Mouse (Mus musculus): ENCODE results near the gene Gcdh. TPM values are rescaled to one million over a fixed set of nuclear protein-coding genes. Genes with fewer than 3 reads are reported as not detected.
A peak's percentile ranks its signal among the peaks of the same experiment; 100 is the strongest.

Gcdh gene
- polyA plus RNA-seq, 1 experiment from 2014 or later = 31.8 TPM

DNA sequence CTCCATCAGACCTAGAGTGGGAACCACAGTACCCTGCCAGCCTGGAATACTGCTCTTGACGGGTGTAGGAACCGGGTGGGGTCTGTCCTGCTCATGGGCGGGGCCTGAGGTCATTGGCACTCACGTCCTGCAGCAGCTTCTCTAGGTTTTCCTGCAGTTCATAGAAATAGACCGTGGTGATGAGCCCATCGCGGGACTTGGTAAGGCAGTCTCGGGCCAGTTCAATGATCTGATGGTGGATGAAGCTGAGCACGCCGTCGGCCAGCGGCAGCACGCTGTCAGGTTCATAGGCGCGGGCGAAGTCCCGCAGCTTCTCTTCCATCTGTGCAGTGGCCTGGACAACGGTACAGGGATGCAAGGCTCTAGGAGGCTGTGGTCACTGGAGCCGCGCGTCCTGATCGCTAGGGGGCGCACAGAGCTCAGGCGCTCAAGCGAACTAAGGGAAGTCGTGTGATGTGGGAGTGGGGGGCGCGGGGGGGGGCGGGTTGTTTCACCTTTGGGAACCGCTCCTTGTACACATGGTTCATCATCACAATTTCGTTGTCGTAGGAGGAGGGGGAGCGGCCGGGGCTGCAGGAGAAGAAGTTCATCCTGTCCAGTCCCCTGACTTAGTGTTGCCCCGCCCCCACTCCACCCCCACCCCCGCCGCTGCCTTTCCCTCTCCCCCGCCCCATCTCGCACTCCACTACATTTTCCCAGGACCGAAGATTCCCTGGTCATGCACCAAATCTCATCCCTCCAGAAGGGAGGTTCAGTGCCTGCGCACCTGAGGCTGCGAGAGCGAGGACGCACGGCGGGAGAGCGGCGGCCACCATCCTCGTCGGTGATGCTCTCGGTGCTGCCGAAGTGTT, 35.0 kb upstream of the Gcdh start:
- ATAC-seq (ENCODE audit: low FRiP score) (peak; percentile 86), DNase-seq (ENCODE audit: low spot score, missing footprints) (peak; percentile 98)
- no peaks in the 10 kb centered on the region; the same call in 1 of the 2 replicates for H3K4me1 ChIP-seq (ENCODE audit: control insufficient read depth, insufficient read depth, low read length)
- H3K27me3 ChIP-seq (ENCODE audit: control insufficient read depth, insufficient read depth, low read length) = peaks cover 19% of the 10 kb centered on the region
- H3K36me3 ChIP-seq (ENCODE audit: control insufficient read depth, insufficient read depth, low read length) = no peaks in the 10 kb centered on the region
- H3K4me3 ChIP-seq (ENCODE audit: low read depth, low read length) = peak overlapping the region; percentile 36
- peak overlapping the region; percentile 30; the same call in 1 of the 2 replicates for H3K9ac ChIP-seq (ENCODE audit: low read length)
- H3K9me3 ChIP-seq (ENCODE audit: control insufficient read depth, low read length) = no peaks in the 10 kb centered on the region
- H3K27ac ChIP-seq (ENCODE audit: low read depth, low read length) = no peak overlapping the region
- H3K4me2 ChIP-seq = peak overlapping the region; percentile 59
- 3% methylated on average over 51 of the region's 52 CpGs for WGBS

GRCm38 (mm10) chr8:84927513-84927912, 33.8 kb upstream of the Gcdh start:
- peak; percentile 14 for DNase-seq (ENCODE audit: low spot score, missing footprints)
- no peak overlapping the region for H3K4me3 ChIP-seq (ENCODE audit: low read depth, low read length)
- no peak overlapping the region for H3K27ac ChIP-seq (ENCODE audit: low read depth, low read length)
- no peak overlapping the region for H3K4me2 ChIP-seq
- no peaks in the 10 kb centered on the region for H3K9me3 ChIP-seq (ENCODE audit: control insufficient read depth, low read length)
- H3K36me3 ChIP-seq (ENCODE audit: control insufficient read depth, insufficient read depth, low read length) = no peaks in the 10 kb centered on the region
- 92% methylated on average over 1 of the region's 1 CpGs for WGBS
- H3K27me3 ChIP-seq (ENCODE audit: control insufficient read depth, insufficient read depth, low read length) = peaks cover 19% of the 10 kb centered on the region
- no peaks in the 10 kb centered on the region; the same call in 1 of the 2 replicates for H3K4me1 ChIP-seq (ENCODE audit: control insufficient read depth, insufficient read depth, low read length)
- no peak overlapping the region for H3K9ac ChIP-seq (ENCODE audit: low read length)
- ATAC-seq (ENCODE audit: low FRiP score) = no peak

- H3K27ac ChIP-seq (ENCODE audit: low read depth, low read length) = no peak overlapping the region
- H3K27me3 ChIP-seq (ENCODE audit: control insufficient read depth, insufficient read depth, low read length) = peaks cover 16% of the 10 kb centered on the region
- no peak overlapping the region for H3K4me2 ChIP-seq
- no peaks in the 10 kb centered on the region for H3K36me3 ChIP-seq (ENCODE audit: control insufficient read depth, insufficient read depth, low read length)
- H3K9me3 ChIP-seq (ENCODE audit: control insufficient read depth, low read length) = no peaks in the 10 kb centered on the region
- ATAC-seq (ENCODE audit: low FRiP score) (no peak), DNase-seq (ENCODE audit: low spot score, missing footprints) (no peak)
- WGBS = 73% methylated on average over 7 of the region's 7 CpGs
- H3K4me1 ChIP-seq (ENCODE audit: control insufficient read depth, insufficient read depth, low read length) = no peaks in the 10 kb centered on the region; the same call in 1 of the 2 replicates
- H3K4me3 ChIP-seq (ENCODE audit: low read depth, low read length) = no peak overlapping the region
- H3K9ac ChIP-seq (ENCODE audit: low read length) = no peak overlapping the region
Measured at GRCm38 (mm10) chr8:84925557-84925956, 31.8 kb upstream of the Gcdh start.

GRCm38 (mm10) chr8:84921596-84921995, 27.9 kb upstream of the Gcdh start:
- 82% methylated on average over 2 of the region's 2 CpGs for WGBS
- Histone ChIP-seq H3K9ac (ENCODE audit: low read length) (no peak overlapping the region), H3K4me3 (ENCODE audit: low read depth, low read length) (no peak overlapping the region), H3K4me1 (ENCODE audit: control insufficient read depth, insufficient read depth, low read length) (no peaks in the 10 kb centered on the region), H3K27me3 (ENCODE audit: control insufficient read depth, insufficient read depth, low read length) (peaks cover 4% of the 10 kb centered on the region; the same call in 1 of the 2 replicates), H3K27ac (ENCODE audit: low read depth, low read length) (no peak overlapping the region), H3K36me3 (ENCODE audit: control insufficient read depth, insufficient read depth, low read length) (no peaks in the 10 kb centered on the region), H3K4me2 (no peak overlapping the region), H3K9me3 (ENCODE audit: control insufficient read depth, low read length) (no peaks in the 10 kb centered on the region)
- ATAC-seq (ENCODE audit: low FRiP score) = no peak
- DNase-seq (ENCODE audit: low spot score, missing footprints) = no peak

- Histone ChIP-seq H3K4me3 (ENCODE audit: low read depth, low read length) (no peak overlapping the region), H3K4me1 (ENCODE audit: control insufficient read depth, insufficient read depth, low read length) (no peaks in the 10 kb centered on the region), H3K36me3 (ENCODE audit: control insufficient read depth, insufficient read depth, low read length) (no peaks in the 10 kb centered on the region), H3K9me3 (ENCODE audit: control insufficient read depth, low read length) (no peaks in the 10 kb centered on the region), H3K27me3 (ENCODE audit: control insufficient read depth, insufficient read depth, low read length) (peaks cover 11% of the 10 kb centered on the region), H3K4me2 (no peak overlapping the region), H3K9ac (ENCODE audit: low read length) (no peak overlapping the region), H3K27ac (ENCODE audit: low read depth, low read length) (no peak overlapping the region)
- 96% methylated on average over 15 of the region's 15 CpGs for WGBS
- DNase-seq (ENCODE audit: low spot score, missing footprints) (no peak), ATAC-seq (ENCODE audit: low FRiP score) (no peak)
Measured at GRCm38 (mm10) chr8:84918646-84919045, 24.9 kb upstream of the Gcdh start.

- Histone ChIP-seq H3K9me3 (ENCODE audit: control insufficient read depth, low read length) (no peaks in the 10 kb centered on the region), H3K4me1 (ENCODE audit: control insufficient read depth, insufficient read depth, low read length) (peaks cover 4% of the 10 kb centered on the region), H3K27me3 (ENCODE audit: control insufficient read depth, insufficient read depth, low read length) (peaks cover 20% of the 10 kb centered on the region), H3K27ac (ENCODE audit: low read depth, low read length) (no peak overlapping the region), H3K9ac (ENCODE audit: low read length) (no peak overlapping the region), H3K4me2 (no peak overlapping the region), H3K4me3 (ENCODE audit: low read depth, low read length) (no peak overlapping the region), H3K36me3 (ENCODE audit: control insufficient read depth, insufficient read depth, low read length) (no peaks in the 10 kb centered on the region)
- ATAC-seq (ENCODE audit: low FRiP score) (no peak), DNase-seq (ENCODE audit: low spot score, missing footprints) (no peak)
- WGBS = 30% methylated on average over 20 of the region's 20 CpGs
Measured at GRCm38 (mm10) chr8:84917781-84918180, 24.1 kb upstream of the Gcdh start.

DNA sequence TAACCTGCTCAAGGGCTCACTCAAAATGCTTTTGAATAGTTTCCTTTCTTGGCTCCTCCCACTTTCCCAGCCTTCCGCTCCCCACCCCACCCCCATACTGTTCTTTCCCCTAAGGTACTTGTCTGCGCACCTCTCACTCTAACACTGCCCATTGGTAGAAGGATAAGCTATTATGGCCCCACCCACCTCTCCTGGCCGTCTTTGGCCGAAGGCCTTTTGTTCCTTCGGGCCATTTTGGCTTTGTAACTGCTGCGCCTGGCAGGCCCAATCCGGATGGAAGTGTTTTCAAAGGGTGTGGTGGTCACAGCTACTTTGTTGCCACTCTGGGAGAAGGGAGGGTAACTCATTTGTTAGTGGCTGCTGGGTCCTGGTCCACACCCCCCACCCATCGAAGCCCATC, 21.5 kb upstream of the Gcdh start:
- ATAC-seq (ENCODE audit: low FRiP score) (no peak), DNase-seq (ENCODE audit: low spot score, missing footprints) (no peak)
- Histone ChIP-seq H3K9ac (ENCODE audit: low read length) (no peak overlapping the region), H3K4me3 (ENCODE audit: low read depth, low read length) (no peak overlapping the region), H3K27me3 (ENCODE audit: control insufficient read depth, insufficient read depth, low read length) (peaks cover 41% of the 10 kb centered on the region), H3K27ac (ENCODE audit: low read depth, low read length) (no peak overlapping the region), H3K36me3 (ENCODE audit: control insufficient read depth, insufficient read depth, low read length) (no peaks in the 10 kb centered on the region), H3K4me1 (ENCODE audit: control insufficient read depth, insufficient read depth, low read length) (peaks cover 5% of the 10 kb centered on the region), H3K4me2 (no peak overlapping the region), H3K9me3 (ENCODE audit: control insufficient read depth, low read length) (no peaks in the 10 kb centered on the region)
- 88% methylated on average over 8 of the region's 8 CpGs for WGBS

DNA sequence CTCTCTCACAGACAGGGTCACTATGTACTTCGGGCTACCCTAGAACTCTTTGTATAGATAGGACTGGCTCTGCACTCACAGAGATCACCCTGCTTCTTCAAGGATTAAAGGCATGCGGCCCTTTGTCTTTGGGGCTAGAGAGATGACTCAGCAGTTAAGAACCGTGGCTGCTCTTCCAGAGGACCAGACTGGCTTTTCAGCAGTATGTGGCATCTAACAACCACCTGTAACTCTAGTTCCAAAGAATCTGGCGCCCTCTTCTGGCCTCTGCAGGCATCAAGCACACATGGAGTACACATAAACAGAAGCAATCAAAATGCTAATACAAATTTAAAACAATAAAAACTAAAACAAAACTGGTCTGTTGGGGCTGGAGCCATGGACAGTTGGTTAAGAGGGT, 20.2 kb upstream of the Gcdh start:
- Histone ChIP-seq H3K4me3 (ENCODE audit: low read depth, low read length) (no peak overlapping the region), H3K27me3 (ENCODE audit: control insufficient read depth, insufficient read depth, low read length) (peaks cover 47% of the 10 kb centered on the region), H3K4me2 (no peak overlapping the region), H3K9ac (ENCODE audit: low read length) (no peak overlapping the region), H3K4me1 (ENCODE audit: control insufficient read depth, insufficient read depth, low read length) (peaks cover 10% of the 10 kb centered on the region), H3K27ac (ENCODE audit: low read depth, low read length) (no peak overlapping the region), H3K9me3 (ENCODE audit: control insufficient read depth, low read length) (no peaks in the 10 kb centered on the region), H3K36me3 (ENCODE audit: control insufficient read depth, insufficient read depth, low read length) (no peaks in the 10 kb centered on the region)
- ATAC-seq (ENCODE audit: low FRiP score) (no peak), DNase-seq (ENCODE audit: low spot score, missing footprints) (no peak)
- WGBS = 25% methylated on average over 4 of the region's 4 CpGs

DNA sequence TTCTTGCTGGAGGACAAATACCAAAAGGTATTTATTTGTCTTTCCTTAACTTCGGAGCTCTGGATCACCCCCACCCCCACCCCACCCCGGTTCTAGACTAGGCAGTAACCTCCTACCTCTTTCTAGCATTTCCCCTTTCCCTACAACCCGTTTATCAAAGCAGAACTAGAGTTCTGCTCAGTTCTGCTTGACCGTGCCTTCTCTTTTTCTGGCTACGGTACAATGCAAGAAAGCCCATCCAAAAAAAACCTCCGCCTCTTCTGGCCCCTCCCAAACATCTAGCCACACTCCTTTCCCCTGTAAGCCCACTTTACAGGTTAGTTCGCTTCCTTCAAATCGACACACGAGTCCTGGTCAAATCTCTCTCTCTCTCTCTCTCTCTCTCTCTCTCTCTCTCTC, 19.8 kb upstream of the Gcdh start:
- H3K27me3 ChIP-seq (ENCODE audit: control insufficient read depth, insufficient read depth, low read length) = peaks cover 47% of the 10 kb centered on the region

More for the DNA sequence above, 19.8 kb upstream of the Gcdh start:
- H3K4me3 ChIP-seq (ENCODE audit: low read depth, low read length) = peak overlapping the region; percentile 28
- ATAC-seq (ENCODE audit: low FRiP score) (no peak), DNase-seq (ENCODE audit: low spot score, missing footprints) (no peak)
- peak overlapping the region; percentile 44 for H3K4me2 ChIP-seq
- H3K4me1 ChIP-seq (ENCODE audit: control insufficient read depth, insufficient read depth, low read length) = peaks cover 13% of the 10 kb centered on the region
- WGBS = 19% methylated on average over 9 of the region's 9 CpGs
- peak overlapping the region; percentile 14; the same call in 1 of the 2 replicates for H3K9ac ChIP-seq (ENCODE audit: low read length)
- no peaks in the 10 kb centered on the region for H3K36me3 ChIP-seq (ENCODE audit: control insufficient read depth, insufficient read depth, low read length)
- no peak overlapping the region for H3K27ac ChIP-seq (ENCODE audit: low read depth, low read length)
- H3K9me3 ChIP-seq (ENCODE audit: control insufficient read depth, low read length) = no peaks in the 10 kb centered on the region
